Mouse (Mus musculus) kidney, embryonic 16.5 days (tissue): ENCODE results near the gene Nktr. TPM values are rescaled to one million over a fixed set of nuclear protein-coding genes. Genes with fewer than 3 reads are reported as not detected.
A peak's percentile ranks its signal among the peaks of the same experiment; 100 is the strongest.

Source experiments
- ATAC-seq: fragments of 200-750 bp; cut with Nextera tagmentation; 2 replicates; pipeline ENCODE4 v1.8.0; 2017; ENCODE audit warnings: moderate TSS enrichment; ENCODE audit not compliant: low FRiP score, low TSS enrichment
- H3K27ac ChIP-seq: fragments of 300-500 bp; sonication (generic); 2 replicates; pipeline ENCODE4 v1.5.1; 2014; ENCODE audit warnings: low read length
- H3K27me3 ChIP-seq: fragments of 300-500 bp; sonication (generic); 2 replicates; pipeline ENCODE4 v1.6.1; 2014; ENCODE audit warnings: low read length, control low read depth, mixed read lengths; ENCODE audit not compliant: insufficient read depth
- H3K36me3 ChIP-seq: fragments of 300-500 bp; sonication (generic); 2 replicates; pipeline ENCODE4 v1.6.1; 2014; ENCODE audit warnings: low read length, control low read depth, mixed read lengths; ENCODE audit not compliant: insufficient read depth
- H3K4me1 ChIP-seq: fragments of 300-500 bp; sonication (generic); 2 replicates; pipeline ENCODE4 v1.6.1; 2014; ENCODE audit warnings: low read length, control low read depth, mixed read lengths; ENCODE audit not compliant: insufficient read depth
- H3K4me2 ChIP-seq: fragments of 300-500 bp; sonication (generic); replicated peaks from 2 replicates; pipeline ENCODE4 v1.6.1; 2014; ENCODE audit warnings: low read depth, low read length
- H3K4me3 ChIP-seq: fragments of 300-500 bp; sonication (generic); 2 replicates; pipeline ENCODE4 v1.5.1; 2014; ENCODE audit warnings: mild to moderate bottlenecking, low read length
- H3K9ac ChIP-seq: fragments of 300-500 bp; sonication (generic); replicated peaks from 2 replicates; pipeline ENCODE4 v1.6.1; 2014; ENCODE audit warnings: low read length
- H3K9me3 ChIP-seq: fragments of 300-500 bp; sonication (generic); 2 replicates; pipeline ENCODE4 v1.6.1; 2016; ENCODE audit warnings: low read length, control low read depth
- WGBS: fragments of 180-500 bp; shearing (Covaris S2); extraction: QIAGEN DNeasy Blood & Tissue Kit; methylation state at CpG from one replicate; pipeline ENCODE4 v1.1.7; 2014; 5-methylcytosine and 5-hydroxymethylcytosine counted together
- polyA plus RNA-seq: library from polyadenylated mRNA; unstranded; fragments of >200 nt; fragmentation: Nextera tagmentation; extraction: Ambion mirVana; gene quantifications from 2 replicates; pipeline ENCODE4 v1.2.1, GENCODE M21; 2015

The Nktr gene
- polyA plus RNA-seq, result 46.1 and 57.5 TPM in 2 replicates

DNA sequence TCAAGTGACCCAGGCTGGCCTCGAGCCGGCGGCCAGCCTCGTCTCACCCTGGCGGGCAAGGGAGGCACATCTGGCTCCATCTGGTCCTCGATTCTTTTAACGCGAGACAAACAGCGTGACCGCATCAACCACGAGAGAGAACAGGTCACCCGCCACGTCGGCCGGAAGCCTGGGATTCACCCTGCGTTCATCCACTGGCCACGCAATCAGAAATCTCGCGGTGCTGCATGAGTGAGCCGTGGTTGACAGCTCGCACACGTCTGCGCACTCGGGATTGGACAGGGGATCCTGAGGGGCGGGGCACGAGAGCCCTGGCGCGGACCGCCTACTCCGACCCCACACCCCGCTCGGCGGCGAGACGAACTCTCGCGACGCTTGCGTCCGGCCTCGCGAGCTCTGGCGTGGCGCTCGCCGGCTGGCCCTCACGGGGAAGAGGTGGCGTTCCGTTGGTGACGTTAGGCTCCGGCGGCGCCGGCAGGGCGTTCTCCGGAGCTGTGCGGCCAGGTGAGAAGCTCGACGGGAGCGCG, at the start of gene Nktr:
Gene Nktr (plus strand): TSS at position 378 of the 527 bp plus-strand sequence.
- peak within 1 kb of the TSS; percentile 97 for H3K27ac ChIP-seq
- peaks cover 11% of the 10 kb centered on the region for H3K4me1 ChIP-seq
- H3K9me3 ChIP-seq, result peaks cover 5% of the 10 kb centered on the region; the same call in 1 of the 2 replicates
- peak within 1 kb of the TSS; percentile 98 for H3K9ac ChIP-seq
- peak within 1 kb of the TSS; percentile 97 for H3K4me2 ChIP-seq
- H3K36me3 ChIP-seq, result 0 out of 2 replicates have a peak, but pooled peaks cover under 1% of the 10 kb centered on the region
- no peaks in the 10 kb centered on the region for H3K27me3 ChIP-seq
- H3K4me3 ChIP-seq, result peak within 1 kb of the TSS; percentile 91
- under 1% methylated on average over 51 of the region's 61 CpGs for WGBS
- peak; percentile 99 for ATAC-seq

DNA sequence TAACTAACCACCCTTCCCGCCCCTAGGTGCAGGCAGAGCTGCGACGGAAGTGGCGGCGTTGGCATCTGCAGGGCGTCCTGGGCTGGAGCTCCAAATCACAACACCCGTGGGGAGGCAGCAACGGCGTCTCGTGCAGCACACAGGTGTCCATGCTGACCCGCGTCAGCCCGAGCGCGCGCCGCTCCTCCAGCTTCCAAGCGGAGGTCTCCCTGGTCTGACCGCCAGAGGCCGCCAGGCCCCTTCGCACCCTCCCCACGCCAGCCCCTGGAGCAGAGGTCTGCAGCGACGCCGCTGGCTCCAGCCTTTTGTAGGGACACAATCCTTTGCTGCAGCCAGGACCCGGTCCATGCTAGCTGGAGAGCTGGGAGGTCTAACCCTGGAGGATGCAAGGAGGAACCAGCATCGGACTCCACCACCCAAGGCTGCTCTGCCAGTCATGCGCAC, 49.6 kb upstream of the Nktr start:
- WGBS, result under 1% methylated on average over 28 of the region's 28 CpGs
- Histone ChIP-seq H3K4me3 (peak overlapping the region; percentile 40), H3K9ac (peak overlapping the region; percentile 51), H3K27me3 (peaks cover 40% of the 10 kb centered on the region), H3K9me3 (no peaks in the 10 kb centered on the region), H3K4me2 (peak overlapping the region; percentile 58), H3K4me1 (peaks cover 10% of the 10 kb centered on the region), H3K36me3 (no peaks in the 10 kb centered on the region), H3K27ac (no peak overlapping the region)
- ATAC-seq, result peak; percentile 77

DNA sequence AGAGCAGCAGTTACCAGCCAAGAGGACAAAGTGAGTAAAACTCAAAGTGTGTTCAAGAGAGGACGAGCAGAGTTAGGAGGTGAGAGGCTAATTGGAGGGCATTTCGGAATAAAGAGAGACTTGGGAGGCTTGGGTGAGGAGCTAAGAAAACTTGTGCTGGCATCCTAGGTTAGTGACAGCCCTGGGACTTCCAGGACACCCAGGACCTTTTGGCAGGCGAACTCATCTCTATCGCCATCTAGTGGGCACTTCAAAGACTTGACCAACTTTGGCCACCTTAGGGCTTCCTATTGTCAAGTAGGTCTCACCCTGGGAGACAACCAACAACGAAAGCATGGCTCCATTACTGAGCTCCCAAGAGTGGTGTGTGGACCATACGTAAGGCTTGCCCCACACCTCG, 47.7 kb upstream of the Nktr start:
- H3K4me2 ChIP-seq, result no peak overlapping the region
- no peak for ATAC-seq
- H3K36me3 ChIP-seq, result no peaks in the 10 kb centered on the region
- H3K4me3 ChIP-seq, result no peak overlapping the region
- H3K9ac ChIP-seq, result no peak overlapping the region
- H3K27ac ChIP-seq, result no peak overlapping the region
- peaks cover 36% of the 10 kb centered on the region for H3K27me3 ChIP-seq
- 26% methylated on average over 7 of the region's 7 CpGs for WGBS
- peaks cover 10% of the 10 kb centered on the region for H3K4me1 ChIP-seq
- no peaks in the 10 kb centered on the region for H3K9me3 ChIP-seq

DNA sequence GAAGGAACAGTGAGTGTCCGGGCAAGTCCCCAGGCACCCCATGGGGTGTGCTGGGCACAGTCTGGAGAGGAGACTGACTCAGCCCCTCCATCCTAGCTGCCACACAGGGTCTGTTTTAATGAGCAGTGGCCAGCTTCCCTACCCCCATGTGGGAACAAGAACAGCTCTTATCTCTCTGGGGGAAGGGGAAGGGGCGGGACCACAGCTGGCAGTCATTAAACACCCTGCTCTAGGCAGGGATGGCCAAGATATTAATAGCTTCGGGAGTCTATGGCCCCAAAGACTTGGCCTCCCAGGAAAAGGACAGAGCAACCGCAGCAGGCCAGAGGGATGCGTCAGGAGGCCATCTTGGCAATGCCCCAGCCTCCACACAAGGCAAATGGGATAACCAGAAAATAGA, 46.7 kb upstream of the Nktr start:
- WGBS, result 53% methylated on average over 5 of the region's 5 CpGs

DNA sequence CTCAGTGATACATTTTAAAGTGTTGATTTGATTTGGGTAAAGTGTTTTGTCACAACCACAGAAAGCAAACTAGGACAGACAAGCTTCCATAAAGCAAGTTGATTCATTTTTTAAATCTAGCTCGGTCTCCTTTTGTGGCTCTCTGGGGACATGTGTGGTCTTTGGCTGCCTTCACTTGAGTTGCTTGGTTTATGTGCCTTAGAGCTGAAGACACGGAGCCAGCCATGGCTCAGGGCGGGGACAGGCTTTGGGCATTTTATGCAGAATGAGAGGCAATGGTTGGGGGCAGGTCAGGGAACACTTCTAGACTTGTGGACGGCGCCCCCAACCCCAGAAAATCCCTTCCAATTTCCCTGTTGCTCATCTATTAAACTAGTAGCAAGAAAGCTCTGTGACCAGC, 45.3 kb upstream of the Nktr start:
- Histone ChIP-seq H3K4me3 (no peak overlapping the region), H3K9ac (no peak overlapping the region), H3K27me3 (peaks cover 22% of the 10 kb centered on the region), H3K4me1 (peaks cover 13% of the 10 kb centered on the region), H3K27ac (no peak overlapping the region), H3K4me2 (no peak overlapping the region), H3K36me3 (no peaks in the 10 kb centered on the region), H3K9me3 (no peaks in the 10 kb centered on the region)
- no peak for ATAC-seq
- 82% methylated on average over 5 of the region's 5 CpGs for WGBS

More for the DNA sequence above, 46.7 kb upstream of the Nktr start:
- ATAC-seq, result no peak
- H3K4me3 ChIP-seq, result no peak overlapping the region
- peaks cover 36% of the 10 kb centered on the region for H3K27me3 ChIP-seq
- H3K36me3 ChIP-seq, result no peaks in the 10 kb centered on the region
- H3K27ac ChIP-seq, result no peak overlapping the region
- no peak overlapping the region for H3K9ac ChIP-seq
- H3K4me2 ChIP-seq, result no peak overlapping the region
- no peaks in the 10 kb centered on the region for H3K9me3 ChIP-seq
- peaks cover 11% of the 10 kb centered on the region for H3K4me1 ChIP-seq

DNA sequence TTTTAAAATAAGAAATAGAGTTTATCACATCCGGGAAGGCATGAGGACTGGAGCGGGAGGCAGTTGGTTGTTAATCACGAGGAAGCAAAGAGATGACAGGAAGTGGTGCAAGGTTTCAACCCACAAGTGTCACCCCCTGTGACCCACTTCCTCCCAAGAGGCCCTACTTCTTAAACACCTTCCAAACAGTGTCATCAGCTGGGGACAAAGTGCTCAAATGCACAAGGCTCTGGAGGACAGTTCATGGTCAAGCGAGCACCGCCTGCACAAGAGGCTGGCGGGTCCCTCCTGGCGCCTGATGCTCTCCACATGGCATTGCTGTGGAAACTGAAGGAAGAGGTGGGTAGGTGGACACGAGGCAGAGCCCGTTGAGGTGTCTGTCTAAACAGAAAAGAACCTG, 44.0 kb upstream of the Nktr start:
- peaks cover 10% of the 10 kb centered on the region for H3K4me1 ChIP-seq
- peaks cover 11% of the 10 kb centered on the region for H3K27me3 ChIP-seq
- 53% methylated on average over 9 of the region's 9 CpGs for WGBS
- no peak for ATAC-seq
- H3K9ac ChIP-seq, result no peak overlapping the region
- no peaks in the 10 kb centered on the region for H3K9me3 ChIP-seq
- no peaks in the 10 kb centered on the region for H3K36me3 ChIP-seq
- no peak overlapping the region for H3K27ac ChIP-seq
- H3K4me3 ChIP-seq, result no peak overlapping the region
- H3K4me2 ChIP-seq, result no peak overlapping the region

DNA sequence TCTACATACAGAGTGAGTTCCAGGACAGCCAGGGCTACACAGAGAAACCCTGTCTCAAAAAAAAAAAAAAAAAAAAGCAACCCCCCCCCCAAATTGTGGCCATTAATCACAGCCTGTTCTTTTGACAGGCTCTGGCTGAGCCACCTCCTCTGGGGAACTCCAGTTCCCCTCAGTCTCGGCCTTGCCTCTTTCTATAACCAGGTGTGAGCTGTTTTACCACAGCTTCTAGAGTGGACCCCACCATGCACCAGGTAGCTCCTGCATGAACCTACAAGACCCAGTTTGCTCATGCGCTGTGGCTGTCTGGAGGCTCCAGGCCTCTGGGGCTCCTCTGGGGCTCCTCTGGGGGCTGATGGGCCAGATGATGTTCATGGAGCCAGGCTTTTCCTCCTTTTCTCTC, 43.4 kb upstream of the Nktr start:
- H3K4me1 ChIP-seq, result peaks cover 10% of the 10 kb centered on the region
- ATAC-seq, result no peak
- H3K9me3 ChIP-seq, result no peaks in the 10 kb centered on the region
- peaks cover 7% of the 10 kb centered on the region for H3K27me3 ChIP-seq
- WGBS, result 83% methylated on average over 2 of the region's 2 CpGs
- H3K36me3 ChIP-seq, result no peaks in the 10 kb centered on the region
- H3K4me3 ChIP-seq, result no peak overlapping the region
- H3K4me2 ChIP-seq, result no peak overlapping the region
- no peak overlapping the region for H3K27ac ChIP-seq
- H3K9ac ChIP-seq, result no peak overlapping the region

DNA sequence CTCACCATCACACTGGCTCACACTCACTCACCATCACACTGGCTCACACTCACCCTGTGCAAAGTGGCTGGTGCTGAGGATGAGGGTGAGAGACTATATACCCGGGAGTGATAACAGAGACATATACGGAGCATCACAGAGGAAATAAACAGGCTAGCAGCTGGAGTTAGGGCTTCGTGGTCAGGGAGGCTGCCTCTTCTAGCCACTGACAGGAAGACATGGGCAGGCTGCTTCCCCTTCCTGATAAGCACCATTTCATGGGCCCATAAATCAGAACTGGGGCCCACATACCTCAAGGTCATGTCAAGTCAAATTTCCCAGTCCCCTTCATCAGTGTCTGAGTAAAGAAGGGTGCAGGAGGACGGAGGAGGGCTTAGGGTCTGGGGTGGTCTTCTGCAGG, 41.9 kb upstream of the Nktr start:
- H3K4me1 ChIP-seq, result peaks cover 10% of the 10 kb centered on the region
- no peak overlapping the region for H3K9ac ChIP-seq
- no peaks in the 10 kb centered on the region for H3K9me3 ChIP-seq
- H3K36me3 ChIP-seq, result no peaks in the 10 kb centered on the region
- H3K4me3 ChIP-seq, result no peak overlapping the region
- WGBS, result 39% methylated on average over 4 of the region's 4 CpGs
- no peak overlapping the region for H3K27ac ChIP-seq
- no peak overlapping the region for H3K4me2 ChIP-seq
- H3K27me3 ChIP-seq, result no peaks in the 10 kb centered on the region
- ATAC-seq, result no peak

DNA sequence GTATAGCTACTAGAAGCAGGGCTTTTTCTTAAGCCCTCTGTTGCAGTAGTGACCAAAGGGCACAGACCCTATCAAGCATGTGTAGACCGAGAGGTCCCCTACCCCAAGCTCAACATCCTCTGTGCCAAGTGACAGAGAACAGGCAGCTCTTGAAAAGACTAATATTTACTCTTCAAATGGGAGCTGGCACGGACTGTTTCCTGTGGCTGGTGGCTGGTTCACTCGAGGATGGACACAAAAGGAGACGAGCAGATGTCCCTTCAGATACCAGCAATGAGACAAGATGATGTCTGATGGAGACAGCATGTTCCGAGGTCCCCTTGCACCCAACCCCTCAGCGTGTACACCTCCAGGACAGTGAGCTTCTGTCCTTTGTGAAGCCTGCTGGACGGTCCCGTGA, 41.5 kb upstream of the Nktr start:
- Histone ChIP-seq H3K27me3 (no peaks in the 10 kb centered on the region), H3K27ac (no peak overlapping the region), H3K4me2 (no peak overlapping the region), H3K9me3 (no peaks in the 10 kb centered on the region), H3K9ac (no peak overlapping the region), H3K4me1 (peaks cover 6% of the 10 kb centered on the region), H3K4me3 (no peak overlapping the region), H3K36me3 (no peaks in the 10 kb centered on the region)
- no peak for ATAC-seq
- 59% methylated on average over 8 of the region's 8 CpGs for WGBS

DNA sequence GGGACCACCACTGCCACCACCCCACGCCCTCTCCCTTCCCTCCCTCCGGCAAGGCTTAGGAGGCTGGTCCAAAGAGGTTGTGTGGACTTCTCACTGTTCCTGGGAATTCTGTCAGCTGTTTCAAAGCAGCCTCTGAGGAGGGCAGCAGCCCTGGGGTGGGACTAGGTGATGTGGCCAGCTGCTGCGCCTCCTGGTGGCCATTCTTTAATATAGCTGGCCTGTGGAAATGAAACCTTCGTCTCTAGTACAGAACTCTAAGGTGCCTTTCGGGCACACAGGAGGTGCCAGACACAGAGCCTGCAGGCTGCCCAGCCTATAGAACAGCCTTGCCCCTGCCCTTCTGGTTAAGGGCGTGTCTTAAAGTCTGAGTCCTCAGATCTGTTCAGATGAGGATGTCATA, 39.4 kb upstream of the Nktr start:
- Histone ChIP-seq H3K9me3 (no peaks in the 10 kb centered on the region), H3K9ac (no peak overlapping the region), H3K27me3 (no peaks in the 10 kb centered on the region), H3K4me3 (no peak overlapping the region), H3K27ac (no peak overlapping the region), H3K36me3 (no peaks in the 10 kb centered on the region), H3K4me2 (no peak overlapping the region), H3K4me1 (peaks cover 6% of the 10 kb centered on the region)
- WGBS, result 12% methylated on average over 6 of the region's 6 CpGs
- peak; percentile 37; the same call in 1 of the 2 replicates for ATAC-seq
